Mouse (Mus musculus) left cerebral cortex, adult 9 months (tissue): ENCODE measurements around the gene Gnai2.
"Not testable (repeated sequence)": the region's sequence is repeated elsewhere in the genome, so short reads cannot be mapped to it uniquely, and the experiment has no call there.

Experiments used
- DNase-seq, 2 experiments: peaks; one replicate each; pipeline ENCODE4 v3.0.0; 2022; ENCODE audit warnings: low spot score in 2 of 2

Gnai2 gene

DNA sequence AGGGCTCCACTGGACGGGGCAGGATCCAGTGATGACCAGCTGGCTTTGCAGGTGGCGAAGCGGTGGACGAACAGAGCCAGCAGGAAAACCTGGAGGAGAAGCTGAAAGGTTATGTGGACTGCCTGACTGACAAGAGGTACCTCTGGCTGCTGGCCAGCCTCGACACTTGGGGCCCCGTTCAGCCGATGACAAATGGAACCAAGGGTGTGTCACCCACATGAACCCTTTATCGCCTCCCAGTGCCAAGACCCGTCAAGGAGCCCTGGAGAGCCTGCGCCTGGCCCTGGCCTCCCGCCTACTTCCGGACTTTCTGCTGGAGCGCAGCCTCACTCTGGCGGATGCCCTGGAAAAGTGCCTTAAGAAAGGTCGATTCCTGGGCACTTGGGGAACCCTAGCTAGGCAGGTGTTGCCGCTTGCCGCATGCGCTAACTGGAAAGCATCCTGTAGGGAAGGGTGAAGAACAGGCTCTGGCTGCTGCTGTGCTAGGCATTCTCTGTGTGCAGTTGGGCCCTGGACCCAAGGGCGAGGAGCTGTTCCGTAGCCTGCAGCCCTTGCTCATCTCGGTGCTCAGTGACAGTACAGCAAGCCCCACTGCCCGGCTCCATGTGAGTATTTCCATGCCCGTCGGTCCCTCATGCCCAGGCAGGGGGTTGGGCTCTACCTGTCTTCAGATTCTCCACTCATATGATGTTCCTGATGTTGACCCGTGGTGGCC is 45.0 kb downstream of the Gnai2 start:
- DNase-seq, result no peak

DNA sequence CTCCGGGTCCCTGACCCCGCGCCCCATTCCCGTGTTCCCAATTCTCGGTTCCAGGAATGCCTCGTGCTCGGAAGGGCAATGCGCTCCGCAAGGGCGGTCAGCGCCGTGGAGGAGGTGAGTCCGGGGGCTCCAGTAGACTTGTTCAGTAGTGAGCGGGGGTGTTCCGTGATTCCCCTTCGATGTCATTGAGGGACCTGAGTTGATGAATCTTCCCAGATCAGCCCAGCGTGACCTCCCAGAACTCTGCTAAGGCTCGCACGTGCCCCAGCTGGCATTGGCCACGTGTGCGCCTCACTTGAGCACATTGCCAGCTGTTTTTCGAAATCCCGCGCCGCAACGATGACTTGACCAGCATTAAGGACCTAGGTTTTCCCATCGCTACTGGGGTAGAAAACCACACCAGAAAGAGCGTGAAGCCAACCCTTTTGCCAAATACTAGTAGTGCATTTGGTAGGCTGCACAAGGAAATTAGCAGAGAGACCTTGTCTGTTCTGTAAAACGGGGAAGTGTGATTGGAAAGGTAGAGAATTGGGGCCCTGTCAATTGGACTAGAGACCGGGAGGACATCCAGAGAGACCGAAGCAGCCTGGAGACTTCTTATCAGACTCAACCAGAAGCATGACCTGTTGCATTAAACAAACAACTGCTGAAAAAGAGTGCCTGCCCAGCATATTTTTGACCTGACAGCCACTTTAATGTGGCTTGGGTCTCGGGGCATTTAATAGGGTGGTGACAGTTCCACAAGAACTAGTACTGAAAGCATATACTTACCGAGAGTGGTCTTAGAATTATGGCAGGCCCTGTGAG is 47.1 kb downstream of the Gnai2 start:
- no peak for DNase-seq

DNA sequence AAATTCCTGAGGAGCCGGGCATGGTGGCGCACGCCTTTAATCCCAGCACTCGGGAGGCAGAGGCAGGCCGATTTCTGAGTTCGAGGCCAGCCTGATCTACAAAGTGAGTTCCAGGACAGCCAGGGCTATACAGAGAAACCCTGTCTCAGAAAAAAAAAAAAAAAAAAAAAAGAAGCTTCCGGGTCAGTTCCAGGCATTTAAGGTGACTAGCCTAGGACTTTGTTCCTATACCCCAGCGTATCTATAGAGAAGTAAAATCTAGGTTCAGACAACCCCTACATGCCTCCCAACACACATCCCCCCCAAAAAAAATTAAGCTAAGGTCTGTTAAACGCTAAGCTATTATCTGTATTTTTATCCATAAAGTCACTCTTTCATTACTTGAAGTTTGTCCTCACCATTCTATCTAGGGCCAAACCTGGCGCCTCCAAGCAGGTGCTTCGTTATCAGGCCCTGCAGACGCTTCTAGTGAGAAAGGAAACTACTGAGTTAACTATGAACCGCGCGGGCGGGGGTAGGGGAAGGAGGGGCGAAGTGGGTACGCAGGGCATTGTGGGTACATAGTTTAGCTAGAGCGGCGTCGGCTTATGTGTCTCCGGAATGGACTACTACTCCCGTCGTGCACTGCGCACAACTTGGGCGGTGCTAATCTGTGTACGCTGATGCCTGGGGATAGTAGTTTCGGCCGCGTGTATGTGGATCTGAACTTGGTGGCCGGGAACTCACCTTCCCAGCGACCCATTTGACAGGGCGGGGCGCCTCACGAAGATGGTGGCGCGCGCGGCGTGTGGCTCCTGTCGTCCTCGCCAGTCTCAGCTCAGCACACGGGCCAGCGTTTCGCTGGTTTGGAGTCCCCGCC is 48.0 kb downstream of the Gnai2 start, which contains the start of gene Ifrd2:
Gene Ifrd2, plus strand, starts transcription at position 669 of the 859 bp plus-strand sequence.
- peak; percentile 98 to 99 for DNase-seq

DNA sequence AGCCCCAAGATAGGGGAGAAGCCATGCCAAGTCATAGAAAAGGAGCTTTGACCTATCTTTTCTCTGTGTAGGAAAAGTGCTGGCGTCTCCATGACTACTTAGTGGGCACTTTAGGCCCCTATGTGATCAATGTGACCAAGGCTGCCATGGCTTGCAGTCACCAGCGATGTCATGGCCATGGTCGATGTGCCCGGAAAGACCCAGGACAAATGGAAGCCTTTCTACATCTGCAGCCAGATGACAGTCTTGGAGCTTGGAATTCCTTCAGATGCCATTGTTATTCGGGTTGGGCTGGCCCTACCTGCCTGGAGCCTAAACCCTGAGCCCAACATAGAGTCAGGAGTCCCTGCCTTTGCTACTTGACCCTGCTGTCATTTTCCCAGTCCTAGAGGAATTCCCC is 48.7 kb downstream of the Gnai2 start:
- no peak for DNase-seq

DNA sequence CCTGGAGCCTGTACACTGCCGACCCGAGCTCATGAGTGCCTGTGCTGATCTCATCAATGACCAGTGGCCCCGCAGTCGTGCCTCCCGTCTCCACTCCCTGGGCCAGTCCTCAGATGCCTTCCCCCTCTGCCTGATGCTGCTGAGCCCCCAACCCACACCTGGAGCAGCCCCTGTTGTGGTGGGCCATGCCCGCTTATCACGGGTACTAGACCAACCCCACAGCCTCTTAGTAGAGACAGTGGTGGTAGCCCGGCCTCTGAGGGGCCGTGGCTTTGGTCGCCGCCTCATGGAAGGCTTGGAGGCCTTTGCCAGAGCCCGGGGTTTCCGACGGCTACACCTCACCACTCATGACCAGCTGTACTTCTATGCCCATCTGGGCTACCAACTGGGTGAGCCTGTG is 52.0 kb downstream of the Gnai2 start:
- DNase-seq, result no peak

DNA sequence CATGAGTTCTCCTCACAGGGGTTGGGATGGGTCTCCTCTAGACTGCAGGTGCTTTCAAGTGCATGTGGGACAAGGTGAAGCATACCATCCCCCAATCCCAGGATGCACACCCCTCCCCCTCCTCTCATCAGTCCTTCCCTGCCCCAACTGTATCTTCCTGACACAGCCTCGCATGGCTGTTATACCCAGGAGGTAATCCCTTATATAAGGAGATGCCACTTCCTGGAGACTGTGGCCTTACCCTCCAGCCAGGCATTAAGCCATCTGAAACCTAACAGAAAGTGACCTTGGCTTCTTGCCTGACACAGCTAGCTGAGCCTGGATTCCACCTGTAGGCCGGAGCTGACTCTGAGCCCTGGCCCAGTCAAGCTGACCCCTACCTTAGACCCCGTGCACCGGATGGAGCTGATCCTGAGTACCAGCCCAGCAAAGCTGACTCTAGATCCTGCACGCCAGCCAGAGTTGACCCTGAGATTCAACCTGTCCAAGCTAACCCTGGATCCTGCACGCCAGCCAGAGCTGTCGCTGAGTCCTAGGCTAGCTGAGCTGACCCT is 52.6 kb downstream of the Gnai2 start:
- DNase-seq, result no peak

DNA sequence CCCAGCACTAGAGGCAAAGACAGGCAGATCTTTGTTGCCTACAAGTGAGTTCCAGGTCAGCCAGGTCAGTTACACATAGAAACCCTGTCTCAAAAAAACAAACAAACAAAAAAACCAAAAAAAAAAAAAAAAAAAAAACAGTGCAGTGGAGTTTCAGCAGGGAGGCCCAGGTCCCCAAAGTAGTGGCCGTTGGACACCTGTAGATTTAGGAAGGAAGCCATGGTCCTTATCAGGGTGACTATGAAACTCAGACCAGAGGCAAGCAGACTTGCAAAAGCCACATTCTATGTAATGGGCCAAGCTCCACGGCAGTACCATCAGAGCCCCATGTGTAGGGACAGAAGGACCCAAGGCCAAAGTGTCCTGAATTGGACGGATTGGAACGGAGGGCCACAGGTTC is 53.6 kb downstream of the Gnai2 start:
- no peak for DNase-seq

DNA sequence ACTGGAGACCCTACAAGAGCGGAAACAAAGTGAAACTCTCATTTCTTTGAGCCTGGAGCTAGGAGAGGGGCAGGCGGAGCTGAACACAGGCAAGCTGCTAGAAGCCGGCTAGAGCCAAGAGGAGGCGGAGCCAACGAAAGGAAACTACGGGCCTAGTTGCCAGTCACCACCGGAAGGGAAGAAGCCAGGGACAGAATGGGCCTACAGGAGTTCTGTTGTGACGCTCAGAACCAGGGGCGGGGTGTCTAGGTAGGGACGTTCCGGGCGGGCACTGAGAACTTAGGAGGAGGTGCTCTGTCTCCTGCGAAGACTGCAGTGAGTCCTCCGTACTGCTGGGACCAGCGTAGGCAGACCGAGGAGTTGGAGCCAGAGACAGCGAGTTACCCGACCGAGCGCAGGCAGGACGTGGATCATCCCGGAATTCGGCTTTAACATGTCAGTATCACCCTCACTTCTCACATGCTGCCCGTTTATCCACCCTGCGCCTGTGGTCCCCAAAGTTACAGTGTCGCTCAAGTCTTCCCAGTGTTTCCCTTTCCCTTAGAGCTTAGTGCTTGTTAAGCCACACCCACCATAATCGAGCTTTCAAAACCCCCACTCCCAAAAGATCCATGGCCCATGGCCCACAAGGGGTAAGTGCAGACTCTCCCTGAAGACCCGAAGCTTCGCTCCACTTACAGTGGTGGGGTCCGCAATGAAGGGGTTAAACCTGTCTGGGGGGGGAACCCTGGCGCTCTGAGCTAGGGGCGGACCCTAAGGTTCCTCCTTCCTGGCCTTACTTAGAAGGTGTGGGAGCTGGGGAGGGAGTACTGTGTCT is 54.5 kb downstream of the Gnai2 start, which contains the start of gene Hyal3:
Gene Hyal3, plus strand, starts transcription at position 318 of the 817 bp plus-strand sequence.
- DNase-seq, result peak; percentile 81 to 90

DNA sequence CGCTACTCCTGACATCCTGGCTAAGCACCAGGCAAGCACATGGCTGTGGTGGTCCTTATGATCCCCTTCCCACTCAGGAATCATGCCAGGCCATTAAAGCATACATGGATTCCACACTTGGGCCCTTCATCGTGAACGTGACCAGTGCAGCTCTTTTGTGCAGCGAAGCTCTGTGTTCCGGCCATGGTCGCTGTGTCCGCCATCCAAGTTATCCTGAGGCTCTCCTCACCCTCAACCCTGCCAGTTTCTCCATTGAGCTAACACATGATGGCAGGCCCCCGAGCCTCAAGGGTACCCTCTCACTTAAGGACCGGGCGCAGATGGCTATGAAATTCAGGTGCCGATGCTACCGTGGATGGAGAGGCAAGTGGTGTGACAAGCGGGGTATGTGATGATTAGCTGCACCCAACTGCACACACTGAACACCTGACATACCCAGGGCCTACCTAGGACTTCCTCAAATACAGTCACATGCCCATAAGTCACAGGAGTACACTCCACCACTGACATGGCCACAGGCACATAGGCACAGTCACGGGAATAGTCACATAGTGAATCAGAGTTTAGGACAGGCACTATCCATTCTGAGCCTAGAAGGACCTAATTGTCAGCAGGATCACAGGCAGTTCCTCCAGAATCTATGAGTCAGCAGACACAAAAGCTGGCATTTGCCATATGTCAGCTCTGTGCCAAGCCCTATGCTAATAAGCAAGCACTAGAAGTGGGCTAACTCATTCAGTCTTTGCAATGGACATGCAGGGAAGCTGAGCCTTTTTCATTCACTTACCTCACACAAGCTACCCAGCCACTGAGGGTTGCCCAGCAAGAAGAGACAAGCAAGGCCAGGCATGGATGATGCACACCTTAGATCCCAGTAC is 55.9 kb downstream of the Gnai2 start:
- no peak for DNase-seq

DNA sequence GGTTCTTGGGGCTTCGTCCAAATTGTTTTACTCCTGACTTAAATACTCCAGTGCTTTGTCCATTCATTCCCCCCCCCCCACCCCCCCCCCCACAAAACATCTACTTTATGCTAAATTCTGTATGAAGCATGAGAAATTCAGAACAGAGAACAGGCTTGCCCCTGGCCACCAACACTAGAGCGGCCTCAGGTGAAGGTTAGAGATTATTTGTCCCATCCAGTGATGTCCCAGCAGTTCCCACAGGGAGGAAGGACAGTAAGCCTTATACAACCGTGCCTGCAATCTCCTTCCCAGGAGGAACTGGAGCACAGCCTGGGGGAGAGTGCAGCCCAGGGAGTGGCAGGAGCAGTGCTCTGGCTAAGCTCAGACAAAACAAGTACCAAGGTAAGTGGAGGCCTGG is 56.6 kb downstream of the Gnai2 start, which contains the start of gene Naa80:
Gene Naa80, plus strand, starts transcription at position 301 of the 400 bp plus-strand sequence.
- no peak for DNase-seq

DNA sequence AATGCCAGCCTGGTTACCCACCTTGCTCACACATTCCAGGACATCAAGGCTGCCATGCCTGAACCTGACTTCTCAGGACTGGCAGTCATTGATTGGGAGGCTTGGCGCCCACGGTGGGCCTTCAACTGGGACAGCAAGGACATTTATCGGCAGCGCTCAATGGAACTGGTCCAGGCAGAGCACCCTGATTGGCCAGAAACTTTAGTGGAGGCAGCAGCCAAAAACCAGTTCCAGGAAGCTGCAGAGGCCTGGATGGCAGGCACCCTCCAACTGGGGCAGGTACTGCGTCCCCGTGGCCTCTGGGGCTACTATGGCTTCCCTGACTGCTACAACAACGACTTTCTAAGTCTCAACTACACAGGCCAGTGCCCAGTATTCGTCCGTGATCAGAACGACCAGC is 57.3 kb downstream of the Gnai2 start:
- no peak for DNase-seq

DNA sequence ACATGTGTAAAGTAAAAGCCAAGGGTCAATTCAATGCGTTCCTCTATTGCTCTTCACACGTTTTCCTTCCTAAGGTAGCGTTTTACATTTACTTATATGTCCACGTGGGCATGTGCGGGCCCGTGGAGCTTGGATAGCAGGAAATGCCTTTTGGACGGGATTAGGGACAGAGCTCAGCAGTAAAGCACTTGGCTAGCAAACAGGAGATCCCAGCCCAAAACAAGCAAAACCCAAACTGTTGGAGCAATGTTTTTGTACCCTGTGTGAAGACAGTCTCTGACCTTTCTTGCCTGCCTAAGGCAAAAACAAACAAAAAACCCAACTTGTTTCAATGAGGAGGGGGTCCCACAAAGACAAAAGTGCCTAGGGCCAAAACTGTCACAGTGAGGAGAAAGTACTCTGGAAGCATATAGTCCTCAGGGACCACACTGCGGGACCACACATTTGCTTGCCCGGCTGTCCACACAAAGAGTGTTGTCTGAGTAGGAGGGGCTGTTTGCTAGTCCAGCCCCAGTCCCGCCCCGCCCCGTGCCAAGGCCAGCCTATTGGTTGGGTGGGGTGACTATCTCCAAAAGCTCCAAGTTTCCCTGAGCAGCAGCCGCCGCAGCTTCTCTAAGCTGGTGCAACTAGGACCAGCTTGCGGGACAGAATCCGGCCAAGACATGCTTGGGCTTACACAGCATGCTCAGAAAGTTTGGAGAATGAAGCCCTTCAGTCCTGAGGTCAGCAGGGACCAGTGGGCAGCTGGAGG is 58.6 kb downstream of the Gnai2 start, which contains the start of gene Hyal1:
Gene Hyal1, plus strand, starts transcription at position 571 of the 751 bp plus-strand sequence.
- no peak for DNase-seq

DNA sequence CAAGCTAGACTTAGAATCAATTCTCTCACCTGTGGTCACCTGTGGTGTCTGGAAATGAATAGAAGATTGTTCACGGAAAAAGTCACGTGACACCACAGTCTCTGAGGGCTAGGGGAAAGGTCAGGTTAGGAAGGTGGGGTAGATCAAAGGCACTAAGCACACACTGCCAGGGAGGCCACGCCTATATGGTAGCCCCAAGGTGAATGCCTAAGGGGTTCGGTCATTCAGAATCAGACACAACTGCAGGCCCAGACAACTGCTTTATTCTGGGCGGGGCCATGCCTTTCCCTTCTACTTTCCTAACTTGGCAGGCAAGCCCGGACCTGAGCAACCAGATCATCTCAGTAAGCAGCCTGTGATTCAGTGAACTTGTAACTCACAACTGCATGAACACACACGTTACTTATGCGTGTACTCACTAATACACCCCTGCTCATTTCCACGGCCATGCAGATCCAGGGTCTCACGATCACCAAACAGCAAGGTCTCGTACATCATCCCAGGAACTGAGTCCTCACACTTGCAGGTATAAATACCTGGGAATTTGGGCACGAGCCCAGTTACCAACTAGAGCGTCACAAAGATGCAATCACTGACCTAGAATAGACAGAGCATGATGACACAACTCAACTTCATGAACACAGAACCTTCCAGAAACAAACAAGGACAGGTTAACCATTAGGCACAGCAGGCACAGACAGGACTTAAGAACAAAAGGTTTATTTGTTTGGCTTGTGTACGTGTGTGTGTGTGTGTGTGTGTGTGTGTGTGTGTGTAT is 59.4 kb downstream of the Gnai2 start:
- no peak for DNase-seq

DNA sequence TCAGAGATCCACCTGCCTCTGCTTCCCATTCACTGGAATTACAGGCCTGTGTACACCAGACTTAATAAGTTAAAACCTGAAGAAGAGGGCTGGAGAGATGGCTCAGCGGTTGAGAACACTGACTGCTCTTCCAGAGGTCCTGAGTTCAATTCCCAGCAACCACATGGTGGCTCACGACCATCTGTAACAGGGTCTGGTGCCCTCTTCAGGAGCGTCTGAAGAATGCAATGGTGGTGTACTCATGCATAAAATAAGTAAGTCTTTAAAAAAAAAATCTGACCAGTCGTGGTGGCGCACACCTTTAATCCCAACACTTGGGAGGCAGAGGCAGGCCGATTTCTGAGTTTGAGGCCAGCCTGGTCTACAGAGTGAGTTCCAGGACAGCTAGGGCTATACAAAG is 61.4 kb downstream of the Gnai2 start:
- DNase-seq, result not testable (repeated sequence)

DNA sequence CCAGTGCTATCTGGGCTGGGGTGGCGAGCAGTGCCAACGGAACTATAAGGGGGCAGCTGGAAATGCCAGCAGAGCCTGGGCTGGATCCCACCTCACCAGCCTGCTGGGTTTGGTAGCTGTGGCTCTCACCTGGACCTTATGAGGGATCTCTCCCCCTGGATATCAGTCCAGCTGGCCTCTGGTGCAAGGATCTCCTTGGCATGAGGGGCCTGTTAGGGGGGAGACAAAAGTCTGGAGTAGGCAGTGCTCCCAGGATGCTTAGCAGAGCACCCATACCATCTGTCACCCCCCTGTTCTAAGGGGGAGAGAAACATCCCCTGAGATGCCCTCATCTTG is 62.9 kb downstream of the Gnai2 start:
- DNase-seq, result no peak

DNA sequence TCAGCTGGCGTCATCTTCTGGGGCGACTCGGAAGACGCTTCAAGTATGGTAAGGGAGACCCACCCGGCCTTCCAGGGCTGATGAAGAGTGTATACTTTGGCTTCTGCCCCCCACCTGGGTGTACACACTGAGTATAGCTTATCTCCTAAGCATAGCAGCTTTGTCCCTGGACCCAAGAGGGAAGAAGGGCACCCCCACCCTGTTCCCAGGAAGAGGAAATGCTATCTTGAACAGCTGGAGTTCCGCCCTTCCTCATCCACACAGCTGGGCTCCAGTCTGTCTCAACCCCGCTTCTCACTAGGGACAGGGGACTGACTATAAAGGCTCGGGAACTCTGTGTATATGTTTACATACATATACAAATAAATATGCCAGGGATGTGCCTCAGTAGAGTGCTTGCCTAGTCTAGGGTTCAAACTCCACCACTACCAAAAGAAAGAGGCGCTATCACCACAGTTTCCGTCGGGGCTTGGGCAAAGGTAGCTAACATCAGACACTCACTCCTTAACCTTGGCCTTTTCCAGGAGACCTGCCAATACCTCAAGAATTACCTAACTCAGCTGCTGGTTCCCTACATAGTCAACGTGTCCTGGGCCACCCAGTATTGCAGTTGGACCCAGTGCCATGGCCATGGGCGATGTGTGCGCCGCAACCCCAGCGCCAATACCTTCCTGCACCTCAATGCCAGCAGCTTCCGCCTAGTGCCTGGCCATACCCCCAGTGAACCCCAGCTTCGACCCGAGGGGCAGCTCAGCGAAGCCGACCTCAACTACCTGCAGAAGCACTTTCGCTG is 63.4 kb downstream of the Gnai2 start:
- no peak for DNase-seq

DNA sequence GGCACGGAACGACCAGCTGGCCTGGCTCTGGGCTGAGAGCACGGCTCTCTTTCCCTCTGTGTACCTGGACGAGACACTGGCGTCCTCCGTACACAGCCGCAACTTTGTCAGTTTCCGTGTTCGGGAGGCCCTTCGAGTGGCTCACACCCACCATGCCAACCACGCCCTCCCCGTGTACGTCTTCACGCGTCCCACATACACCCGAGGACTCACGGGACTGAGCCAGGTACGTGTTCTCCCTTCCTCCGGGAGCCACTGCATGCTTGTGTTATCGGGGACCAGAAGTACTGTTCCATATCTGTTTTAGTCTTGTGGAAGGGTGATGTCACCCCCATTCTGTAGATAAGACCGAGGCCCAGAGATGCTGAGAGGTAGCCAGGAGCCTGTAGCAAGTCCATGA is 64.3 kb downstream of the Gnai2 start:
- DNase-seq, result no peak

DNA sequence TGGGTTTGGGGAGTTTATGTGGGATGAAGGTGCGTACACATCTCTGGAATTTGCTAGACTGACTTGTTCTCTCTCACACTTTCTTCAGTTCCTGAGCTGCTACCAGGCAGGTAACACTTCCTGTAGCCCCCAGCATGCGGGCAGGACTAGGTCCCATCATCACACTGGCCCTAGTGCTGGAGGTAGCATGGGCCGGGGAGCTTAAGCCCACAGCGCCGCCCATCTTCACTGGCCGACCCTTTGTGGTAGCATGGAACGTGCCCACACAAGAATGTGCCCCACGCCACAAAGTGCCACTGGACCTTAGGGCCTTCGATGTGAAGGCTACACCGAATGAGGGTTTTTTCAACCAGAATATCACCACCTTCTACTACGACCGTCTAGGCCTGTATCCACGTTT is 65.2 kb downstream of the Gnai2 start:
- no peak for DNase-seq
